Mouse (Mus musculus) heart, embryonic 16.5 days (tissue): ENCODE data around the gene Gimap9. TPM values are rescaled to one million over a fixed set of nuclear protein-coding genes. Genes with fewer than 3 reads are reported as not detected.

Experiments
- ATAC-seq: fragments of 200-750 bp; cut with Nextera tagmentation; replicated peaks from 2 replicates; pipeline ENCODE4 v1.8.0; 2017; ENCODE audit warnings: moderate number of reproducible peaks; ENCODE audit not compliant: insufficient read depth, low FRiP score; ENCODE audit errors: extremely low read depth
- H3K27ac ChIP-seq: fragments of 300-500 bp; sonication (generic); 2 replicates; pipeline ENCODE4 v1.5.1; 2014; ENCODE audit warnings: mild to moderate bottlenecking, low read length, control low read depth, moderate library complexity
- H3K27me3 ChIP-seq: fragments of 300-500 bp; sonication (generic); 2 replicates; pipeline ENCODE4 v1.6.1; 2014; ENCODE audit warnings: low read length, mixed read lengths; ENCODE audit not compliant: control insufficient read depth, insufficient read depth
- H3K36me3 ChIP-seq: fragments of 300-500 bp; sonication (generic); 2 replicates; pipeline ENCODE4 v1.6.1; 2014; ENCODE audit not compliant: control insufficient read depth, insufficient read depth
- H3K4me1 ChIP-seq: fragments of 300-500 bp; sonication (generic); 2 replicates; pipeline ENCODE4 v1.6.1; 2014; ENCODE audit warnings: low read length, mixed read lengths; ENCODE audit not compliant: control insufficient read depth, insufficient read depth
- H3K4me2 ChIP-seq: fragments of 300-500 bp; sonication (generic); 2 replicates; pipeline ENCODE4 v1.6.1; 2014; ENCODE audit warnings: low read depth, mild to moderate bottlenecking, control low read depth, low read length
- H3K4me3 ChIP-seq: fragments of 300-500 bp; sonication (generic); 2 replicates; pipeline ENCODE4 v1.5.1; 2014; ENCODE audit warnings: mild to moderate bottlenecking, control low read depth, low read length
- H3K9ac ChIP-seq: fragments of 300-500 bp; sonication (generic); 2 replicates; pipeline ENCODE4 v1.6.1; 2014; ENCODE audit warnings: low read length, control low read depth
- H3K9me3 ChIP-seq: fragments of 300-500 bp; sonication (generic); replicated peaks from 2 replicates; pipeline ENCODE4 v1.6.1; 2016; ENCODE audit warnings: low read length; ENCODE audit not compliant: control insufficient read depth
- WGBS: fragments of 180-500 bp; shearing (Covaris S2); extraction: QIAGEN DNeasy Blood & Tissue Kit; methylation state at CpG from one replicate; pipeline ENCODE4 v1.1.7; 2014; 5-methylcytosine and 5-hydroxymethylcytosine counted together
- polyA plus RNA-seq: library from polyadenylated mRNA; unstranded; fragments of >200 nt; fragmentation: Nextera tagmentation; extraction: Ambion mirVana; gene quantifications from 2 replicates; pipeline ENCODE4 v1.2.1, GENCODE M21; 2015

Gene Gimap9
- polyA plus RNA-seq, 1 experiment from 2014 or later: 17.5 TPM

GRCm38 (mm10) chr6:48674291-48675058 lies 1.5 kb upstream of the Gimap9 start:
- Histone ChIP-seq H3K4me2 (no peak overlapping the region), H3K27ac (no peak overlapping the region; the same call in 1 of the 2 replicates), H3K4me3 (no peak overlapping the region), H3K9ac (no peak overlapping the region), H3K4me1 (no peaks in the 10 kb centered on the region), H3K9me3 (no peaks in the 10 kb centered on the region), H3K36me3 (no peaks in the 10 kb centered on the region; the same call in 1 of the 2 replicates), H3K27me3 (no peaks in the 10 kb centered on the region)
- 91% methylated on average over 9 of the region's 9 CpGs for WGBS
- ATAC-seq: no peak

DNA sequence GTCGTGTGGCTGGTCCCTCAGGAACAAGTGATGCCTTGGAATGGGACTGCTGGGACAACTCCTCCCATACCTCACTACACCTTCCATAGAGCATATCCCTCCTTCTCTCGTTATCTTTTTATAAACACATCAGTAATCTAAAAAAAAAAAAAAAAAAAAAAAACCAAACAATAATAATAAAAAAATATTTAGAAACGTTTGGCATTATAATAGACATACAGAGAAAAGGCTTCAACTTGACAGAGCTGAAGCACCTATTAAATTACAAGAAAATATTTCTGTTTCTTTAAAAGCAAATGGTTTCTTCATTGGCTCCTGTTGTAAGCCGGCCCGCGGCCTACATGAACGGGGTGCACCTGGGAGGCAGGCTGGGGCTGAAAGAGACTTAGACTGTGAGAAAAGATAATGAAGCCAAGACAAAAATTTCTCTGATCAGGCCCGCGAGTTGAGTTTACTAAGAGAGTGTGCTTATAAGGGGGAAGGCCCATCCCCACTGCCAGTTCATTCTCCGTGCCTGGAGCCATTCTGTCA lies 464 bp upstream of the Gimap9 start:
- no peaks in the 10 kb centered on the region; the same call in 1 of the 2 replicates for H3K36me3 ChIP-seq
- H3K9me3 ChIP-seq: no peaks in the 10 kb centered on the region
- H3K9ac ChIP-seq: no peak overlapping the region; the same call in 1 of the 2 replicates
- H3K4me3 ChIP-seq: peak overlapping the region; percentile 49
- H3K4me2 ChIP-seq: peak overlapping the region; percentile 48
- H3K27ac ChIP-seq: peak overlapping the region; percentile 29; the same call in 1 of the 2 replicates
- WGBS: 45% methylated on average over 10 of the region's 10 CpGs
- no peaks in the 10 kb centered on the region for H3K27me3 ChIP-seq
- H3K4me1 ChIP-seq: no peaks in the 10 kb centered on the region
- ATAC-seq: no peak

- H3K4me3 ChIP-seq: peak overlapping the region; percentile 49
- no peak for ATAC-seq
- no peaks in the 10 kb centered on the region for H3K9me3 ChIP-seq
- H3K4me1 ChIP-seq: no peaks in the 10 kb centered on the region
- no peaks in the 10 kb centered on the region for H3K27me3 ChIP-seq
- no peak overlapping the region for H3K27ac ChIP-seq
- 78% methylated on average over 5 of the region's 5 CpGs for WGBS
- peak overlapping the region; percentile 46; the same call in 1 of the 2 replicates for H3K9ac ChIP-seq
- no peaks in the 10 kb centered on the region; the same call in 1 of the 2 replicates for H3K36me3 ChIP-seq
- peak overlapping the region; percentile 48 for H3K4me2 ChIP-seq
Measured at GRCm38 (mm10) chr6:48676860-48677415, 1.0 kb downstream of the Gimap9 start.

- WGBS: 85% methylated on average over 17 of the region's 17 CpGs
- Histone ChIP-seq H3K9ac (0 out of 2 replicates have a peak overlapping the region, but pooled peaks have one; percentile 20), H3K36me3 (no peaks in the 10 kb centered on the region; the same call in 1 of the 2 replicates), H3K4me3 (peak overlapping the region; percentile 49), H3K27me3 (no peaks in the 10 kb centered on the region), H3K9me3 (no peaks in the 10 kb centered on the region), H3K4me2 (peak overlapping the region; percentile 48), H3K27ac (no peak overlapping the region), H3K4me1 (no peaks in the 10 kb centered on the region)
- ATAC-seq: no peak
Measured at GRCm38 (mm10) chr6:48677492-48678345, 1.8 kb downstream of the Gimap9 start.

DNA sequence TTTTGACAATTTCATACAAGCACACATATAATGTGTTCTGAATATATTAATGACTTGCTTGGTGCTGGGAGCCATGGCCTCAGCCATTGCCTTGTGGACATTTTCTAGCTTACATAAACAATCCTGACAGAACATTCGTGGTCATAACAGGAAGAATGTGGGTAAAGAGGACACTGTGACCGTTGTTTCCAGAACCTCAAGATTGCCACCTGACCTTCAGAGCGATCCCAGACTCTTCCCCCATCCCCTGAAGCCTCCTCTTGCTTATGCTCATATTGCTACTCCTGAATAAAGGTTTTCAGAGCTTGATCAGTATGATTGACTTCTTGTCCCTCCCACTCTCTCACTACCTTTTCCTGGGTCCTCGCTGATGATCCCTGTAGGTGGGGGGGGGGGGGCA lies 2.5 kb downstream of the Gimap9 start:
- Histone ChIP-seq H3K4me3 (no peak overlapping the region), H3K4me2 (peak overlapping the region; percentile 18; the same call in 1 of the 2 replicates), H3K9me3 (no peaks in the 10 kb centered on the region), H3K9ac (no peak overlapping the region), H3K27me3 (no peaks in the 10 kb centered on the region), H3K4me1 (no peaks in the 10 kb centered on the region), H3K36me3 (no peaks in the 10 kb centered on the region; the same call in 1 of the 2 replicates), H3K27ac (no peak overlapping the region)
- ATAC-seq: no peak
- 62% methylated on average over 4 of the region's 4 CpGs for WGBS

- Histone ChIP-seq H3K27me3 (no peaks in the 10 kb centered on the region), H3K9me3 (no peaks in the 10 kb centered on the region), H3K36me3 (no peaks in the 10 kb centered on the region; the same call in 1 of the 2 replicates), H3K4me1 (no peaks in the 10 kb centered on the region), H3K27ac (peak overlapping the region; percentile 59; the same call in 1 of the 2 replicates), H3K9ac (no peak overlapping the region), H3K4me2 (no peak overlapping the region), H3K4me3 (no peak overlapping the region)
- 68% methylated on average over 6 of the region's 6 CpGs for WGBS
- no peak for ATAC-seq
Measured at GRCm38 (mm10) chr6:48679701-48680100, 3.8 kb downstream of the Gimap9 start.

DNA sequence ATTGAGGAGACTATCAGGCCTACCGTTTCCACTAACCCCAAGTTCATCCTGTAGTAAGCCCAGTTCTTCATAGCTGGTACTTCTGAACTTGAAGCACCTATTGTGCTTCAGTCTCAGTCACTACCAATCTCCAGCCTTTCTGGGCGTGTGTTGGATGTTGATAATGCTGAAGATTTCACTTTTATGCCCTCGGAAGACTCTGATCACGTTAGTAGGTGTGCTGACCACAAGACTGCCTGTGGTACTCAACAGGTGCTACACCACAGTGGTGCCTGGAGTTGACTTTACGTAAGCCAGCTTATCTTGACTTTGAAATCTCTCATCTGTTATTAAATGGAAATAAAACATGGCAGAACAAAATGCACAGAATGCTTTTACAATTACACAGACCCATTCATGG lies 4.5 kb downstream of the Gimap9 start:
- H3K27ac ChIP-seq: peak overlapping the region; percentile 32; the same call in 1 of the 2 replicates
- H3K4me1 ChIP-seq: no peaks in the 10 kb centered on the region
- H3K9me3 ChIP-seq: no peaks in the 10 kb centered on the region
- H3K27me3 ChIP-seq: no peaks in the 10 kb centered on the region
- H3K4me2 ChIP-seq: no peak overlapping the region
- no peak for ATAC-seq
- H3K4me3 ChIP-seq: no peak overlapping the region
- WGBS: 74% methylated on average over 5 of the region's 5 CpGs
- H3K9ac ChIP-seq: no peak overlapping the region
- no peaks in the 10 kb centered on the region; the same call in 1 of the 2 replicates for H3K36me3 ChIP-seq

DNA sequence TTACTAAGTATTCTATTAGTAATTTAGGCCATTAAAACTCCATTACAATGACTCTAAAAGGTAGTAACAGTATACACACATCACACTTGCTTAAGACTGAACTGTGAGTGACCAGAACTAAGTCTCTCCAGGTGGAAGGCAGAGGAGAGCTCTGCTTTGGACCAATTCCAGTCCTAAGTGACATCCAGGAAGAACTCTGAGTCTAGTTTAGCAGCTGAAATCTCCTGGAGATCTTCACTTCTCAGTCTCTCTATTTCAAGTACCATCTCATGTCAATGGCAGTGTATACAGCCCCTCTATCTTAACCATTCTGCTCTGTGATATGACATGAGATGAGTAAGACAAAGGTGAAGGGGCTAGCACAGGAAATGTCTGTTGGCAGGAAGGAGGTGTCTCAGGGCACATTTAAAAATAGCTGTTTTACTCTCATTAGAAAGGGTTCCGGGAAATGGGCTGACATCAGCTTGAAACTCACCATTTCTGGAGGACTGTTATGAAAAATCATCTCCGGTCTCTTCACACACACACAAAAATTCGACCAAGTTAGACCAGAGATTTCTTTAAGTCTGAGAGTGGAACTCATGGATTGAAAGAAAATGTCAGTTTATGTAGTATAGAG lies 5.7 kb downstream of the Gimap9 start:
- Histone ChIP-seq H3K36me3 (no peaks in the 10 kb centered on the region; the same call in 1 of the 2 replicates), H3K27ac (peak overlapping the region; percentile 51; the same call in 1 of the 2 replicates), H3K9me3 (no peaks in the 10 kb centered on the region), H3K27me3 (no peaks in the 10 kb centered on the region), H3K4me3 (no peak overlapping the region), H3K4me2 (no peak overlapping the region), H3K9ac (no peak overlapping the region), H3K4me1 (no peaks in the 10 kb centered on the region)
- 53% methylated on average over 3 of the region's 3 CpGs for WGBS
- 0 out of 2 replicates have a peak, but pooled peaks have one; percentile 25 for ATAC-seq
